Mouse (Mus musculus): ENCODE measurements around the gene Rarres2.

- no peak for TF ChIP-seq CTCF (IDR thresholded peaks at IDR 0.05; ENCODE audit: borderline replicate concordance, insufficient read depth, low read depth, low read length)
- TF ChIP-seq POLR2A (IDR thresholded peaks at IDR 0.05; ENCODE audit: borderline replicate concordance, insufficient read depth, low read length) = no peak
Measured at GRCm38 (mm10) chr6:48595278-48595677, 22.7 kb upstream of the Rarres2 start.

Data from cerebellum, adult 2 months (tissue).